Mouse (Mus musculus) G1E (cell line): Measurements from ENCODE around the gene Txndc17. TPM values are rescaled to one million over a fixed set of nuclear protein-coding genes. Genes with fewer than 3 reads are reported as not detected.

ENCODE experiments used
- ATAC-seq: 2 replicates; pipeline ENCODE4 v1.8.0; 2016; ENCODE audit warnings: mild to moderate bottlenecking; ENCODE audit not compliant: insufficient number of reproducible peaks, poor library complexity, low FRiP score, severe bottlenecking; ENCODE audit errors: extremely low read depth
- DNase-seq: peaks from one replicate; pipeline ENCODE4 v3.0.0; 2012; ENCODE audit warnings: low spot score
- H3K27me3 ChIP-seq: 2 replicates; pipeline ENCODE4 v1.6.1; 2012; ENCODE audit warnings: mild to moderate bottlenecking, low read length, inconsistent platforms; ENCODE audit not compliant: insufficient read depth
- H3K36me3 ChIP-seq: replicated peaks from 2 replicates; pipeline ENCODE3; 2012; ENCODE audit warnings: mild to moderate bottlenecking, inconsistent platforms
- H3K4me1 ChIP-seq: 2 replicates; pipeline ENCODE4 v1.6.1; 2012; ENCODE audit warnings: low read depth, low read length, inconsistent platforms, mixed read lengths; ENCODE audit not compliant: insufficient read depth
- H3K4me3 ChIP-seq: 2 replicates; pipeline ENCODE4 v1.5.1; 2012; ENCODE audit warnings: low read depth, mild to moderate bottlenecking, inconsistent platforms, low read length, moderate library complexity, mixed read lengths
- H3K9me3 ChIP-seq: replicated peaks from 2 replicates; pipeline ENCODE4 v1.6.1; 2012; ENCODE audit warnings: inconsistent platforms
- CTCF ChIP-seq: IDR thresholded peaks from 2 replicates; pipeline ENCODE4 v1.5.1; 2012; ENCODE audit warnings: low read depth, low read length, inconsistent platforms, mixed read lengths
- GATA1 ChIP-seq: IDR thresholded peaks from 2 replicates; pipeline ENCODE4 v1.6.1; 2012; ENCODE audit warnings: borderline replicate concordance, low read length, inconsistent platforms, mixed read lengths
- GATA2 ChIP-seq: IDR thresholded peaks from 2 replicates; pipeline ENCODE4 v1.6.1; 2012; ENCODE audit warnings: low read depth, low read length, inconsistent platforms, borderline replicate concordance
- POLR2AphosphoS5 ChIP-seq: IDR thresholded peaks from 2 replicates; pipeline ENCODE4 v1.6.1; 2012; ENCODE audit warnings: low read depth, low read length, inconsistent platforms; ENCODE audit not compliant: insufficient replicate concordance
- TAL1 ChIP-seq: conservative IDR thresholded peaks from 2 replicates; pipeline ENCODE4 v1.6.1; 2012; ENCODE audit warnings: low read depth, low read length, inconsistent platforms, mixed read lengths
- polyA plus RNA-seq: library from polyadenylated mRNA; stranded (reverse); fragments of >175 nt; gene quantifications from 2 replicates; pipeline ENCODE4 v1.2.3, GENCODE M21; 2012
- total RNA-seq, 2 experiments: library from RNA; stranded (forward) in 1 of 2; stranded (reverse) in 1 of 2; fragments of 200-1000 nt in 1 of 2; fragments of >200 nt in 1 of 2; fragmentation: Nextera tagmentation in 1 of 2; gene quantifications; 2 replicates each; pipeline ENCODE4 v1.2.3; 2014 to 2017

The Txndc17 gene
- total and polyA plus RNA-seq, 3 experiments: 31.0 to 112 (median 60.2) TPM

- no peak for DNase-seq
Observed at GRCm38 (mm10) chr11:72203440-72203839, 3.9 kb upstream of the Txndc17 start.

GRCm38 (mm10) chr11:72205256-72205655 lies 2.1 kb upstream of the Txndc17 start:
- Histone ChIP-seq H3K27me3 (no peaks in the 10 kb centered on the region), H3K9me3 (no peaks in the 10 kb centered on the region), H3K4me1 (peaks cover 35% of the 10 kb centered on the region), H3K4me3 (no peak overlapping the region; the same call in 1 of the 2 replicates), H3K36me3 (peaks cover 54% of the 10 kb centered on the region)
- DNase-seq (no peak), ATAC-seq (no peak)
- no peak for TF ChIP-seq GATA1
- no peak for TF ChIP-seq POLR2AphosphoS5
- no peak for TF ChIP-seq TAL1
- no peak for TF ChIP-seq GATA2
- no peak for TF ChIP-seq CTCF

More at GRCm38 (mm10) chr11:72203440-72203839, 3.9 kb upstream of the Txndc17 start:
- Histone ChIP-seq H3K4me1 (peaks cover 30% of the 10 kb centered on the region), H3K36me3 (peaks cover 53% of the 10 kb centered on the region), H3K27me3 (no peaks in the 10 kb centered on the region), H3K9me3 (no peaks in the 10 kb centered on the region), H3K4me3 (no peak overlapping the region)
- ATAC-seq: no peak
- TF ChIP-seq TAL1 (no peak), GATA1 (no peak), CTCF (no peak), POLR2AphosphoS5 (no peak)

DNA sequence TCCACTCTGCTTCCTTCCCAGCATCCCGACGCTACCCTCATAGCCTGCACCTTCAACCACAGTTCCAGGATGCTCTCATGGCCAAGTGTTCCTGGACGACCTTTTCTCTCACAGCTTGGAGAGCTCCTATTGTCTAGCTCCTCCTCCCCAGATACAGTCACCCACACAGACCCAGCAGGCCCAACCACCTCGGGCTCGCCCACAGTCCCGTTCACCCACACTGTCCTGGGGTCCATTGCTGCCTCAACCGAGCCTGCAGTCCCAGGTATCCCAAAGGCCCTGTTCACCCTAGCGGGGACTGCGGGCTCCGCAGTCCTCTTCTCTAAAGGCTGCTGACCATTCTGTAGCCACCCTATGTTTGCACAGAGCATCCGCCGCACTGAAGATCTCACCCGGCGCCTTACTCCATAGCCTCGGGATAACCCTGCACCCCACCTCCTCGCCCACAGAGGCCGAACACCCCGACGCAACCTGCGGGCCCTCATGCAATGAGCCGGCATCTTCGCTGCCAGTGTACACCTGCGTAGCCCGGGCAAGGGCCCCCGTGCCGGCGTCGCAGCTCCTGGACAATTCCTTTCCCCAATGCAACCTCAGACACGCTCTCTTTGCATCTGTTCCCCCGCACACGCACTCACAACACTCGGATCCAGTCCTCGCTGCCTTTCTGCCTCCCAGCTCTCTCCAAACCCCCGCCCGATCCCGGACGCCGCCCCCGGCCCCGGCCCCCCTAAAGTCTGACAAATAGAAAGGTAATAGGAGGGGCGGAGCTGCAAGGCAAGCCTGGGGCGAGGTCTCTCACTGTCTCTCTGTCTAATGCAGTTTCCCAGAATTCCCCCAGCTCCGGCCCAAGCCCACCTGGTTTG lies 775 bp upstream of the Txndc17 start, which contains the start of gene Gm43951:
Gm43951 (minus strand) TSS at position 500 of the 863 bp plus-strand sequence.
- H3K9me3 ChIP-seq: no peaks in the 10 kb centered on the region
- TF ChIP-seq POLR2AphosphoS5 (no peak), GATA1 (no peak), GATA2 (no peak), TAL1 (no peak), CTCF (no peak)
- no peaks in the 10 kb centered on the region for H3K27me3 ChIP-seq
- H3K4me3 ChIP-seq: peak within 1 kb of the TSS; percentile 84
- H3K36me3 ChIP-seq: peaks cover 58% of the 10 kb centered on the region
- peaks cover 35% of the 10 kb centered on the region for H3K4me1 ChIP-seq
- peak; percentile 40 for DNase-seq
- ATAC-seq: peak; percentile 32; the same call in 1 of the 2 replicates

DNA sequence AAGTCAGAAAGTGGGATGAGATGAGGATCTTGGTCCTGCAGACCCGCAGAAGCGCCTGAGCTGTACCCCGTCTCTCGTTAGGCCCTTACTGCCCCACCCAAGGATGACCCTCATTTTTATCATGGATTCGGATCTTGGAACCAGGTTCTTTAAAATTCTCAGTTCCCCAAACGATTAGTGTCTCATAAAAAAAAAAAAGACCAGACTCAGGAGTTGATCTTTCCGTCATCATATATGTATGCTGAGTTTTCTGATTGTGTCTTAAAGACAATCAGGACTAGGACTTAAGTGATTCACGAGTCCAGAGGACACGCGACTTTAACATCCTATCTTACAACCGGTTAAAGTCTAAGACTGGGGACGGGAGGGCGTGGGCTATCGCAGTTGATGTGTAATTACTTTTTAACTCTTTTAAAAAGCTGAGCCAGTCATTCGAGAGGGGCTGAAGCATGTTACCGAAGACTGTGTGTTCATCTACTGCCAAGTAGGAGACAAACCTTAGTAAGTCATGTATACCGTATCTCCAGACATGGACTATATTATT lies 559 bp downstream of the Txndc17 start:
- TF ChIP-seq GATA1 (no peak), CTCF (no peak), TAL1 (no peak), GATA2 (no peak), POLR2AphosphoS5 (no peak)
- H3K36me3 ChIP-seq: peaks cover 61% of the 10 kb centered on the region
- peak overlapping the region; percentile 84 for H3K4me3 ChIP-seq
- ATAC-seq (no peak), DNase-seq (no peak)
- no peaks in the 10 kb centered on the region for H3K27me3 ChIP-seq
- H3K4me1 ChIP-seq: peaks cover 36% of the 10 kb centered on the region
- no peaks in the 10 kb centered on the region for H3K9me3 ChIP-seq

- DNase-seq (peak; percentile 96), ATAC-seq (peak; percentile 98)
- Histone ChIP-seq H3K27me3 (no peaks in the 10 kb centered on the region), H3K4me1 (peaks cover 23% of the 10 kb centered on the region), H3K4me3 (peak overlapping the region; percentile 81), H3K36me3 (peaks cover 34% of the 10 kb centered on the region), H3K9me3 (no peaks in the 10 kb centered on the region)
- no peak for TF ChIP-seq GATA1
- no peak for TF ChIP-seq POLR2AphosphoS5
- TF ChIP-seq TAL1: no peak
- no peak for TF ChIP-seq GATA2
- TF ChIP-seq CTCF: no peak
Observed at GRCm38 (mm10) chr11:72214591-72215409, 7.5 kb downstream of the Txndc17 start.

- H3K9me3 ChIP-seq: no peaks in the 10 kb centered on the region
- H3K27me3 ChIP-seq: no peaks in the 10 kb centered on the region
- H3K36me3 ChIP-seq: peaks cover 28% of the 10 kb centered on the region
- peaks cover 23% of the 10 kb centered on the region for H3K4me1 ChIP-seq
- H3K4me3 ChIP-seq: peak within 1 kb of the TSS; percentile 81
- no peak for ATAC-seq
- TF ChIP-seq GATA2 (no peak), TAL1 (no peak), GATA1 (no peak), CTCF (no peak), POLR2AphosphoS5 (no peak)
- DNase-seq: peak; percentile 23
Observed at GRCm38 (mm10) chr11:72215410-72215797, 8.1 kb downstream of the Txndc17 start, which contains the start of gene Med31. TSS of gene Med31 (minus strand) at chr11:72215592.
